Mouse (Mus musculus): ENCODE measurements around the gene Adgrf5. TPM values are rescaled to one million over a fixed set of nuclear protein-coding genes. Genes with fewer than 3 reads are reported as not detected.

The Adgrf5 gene
- polyA plus RNA-seq (2014; fragmentation: Illumina TruSeq; extraction: RNeasy Lipid Tissue Mini Kit (QIAGEN cat#74804); ENCODE audit: low read depth, low replicate concordance): 134 TPM

GRCm38 (mm10) chr17:43359826-43360619 lies at the start of gene Adgrf5:
TSS of gene Adgrf5 (plus strand) at chr17:43360451.

GRCm38 (mm10) chr17:43502592-43502991 lies 142.3 kb downstream of the Adgrf5 start, which contains the start of gene Mep1a:
TSS of gene Mep1a (minus strand) at chr17:43502812.

Other genes starting within 250 kb of the Adgrf5 start
- gene Adgrf1, start 90.1 kb upstream of the Adgrf5 start, polyA plus RNA-seq (2014; fragmentation: Illumina TruSeq; extraction: RNeasy Lipid Tissue Mini Kit (QIAGEN cat#74804); ENCODE audit: low read depth, low replicate concordance): not detected
- not detected for gene Mep1a, start 142.4 kb downstream of the Adgrf5 start, polyA plus RNA-seq (2014; fragmentation: Illumina TruSeq; extraction: RNeasy Lipid Tissue Mini Kit (QIAGEN cat#74804); ENCODE audit: low read depth, low replicate concordance)
- gene Ankrd66, start 183.2 kb downstream of the Adgrf5 start, polyA plus RNA-seq (2014; fragmentation: Illumina TruSeq; extraction: RNeasy Lipid Tissue Mini Kit (QIAGEN cat#74804); ENCODE audit: low read depth, low replicate concordance): not detected
- 6.8 TPM for gene Pla2g7, start 207.6 kb downstream of the Adgrf5 start, polyA plus RNA-seq (2014; fragmentation: Illumina TruSeq; extraction: RNeasy Lipid Tissue Mini Kit (QIAGEN cat#74804); ENCODE audit: low read depth, low replicate concordance)